Mouse (Mus musculus): Measurements from ENCODE around the gene Kel. TPM values are rescaled to one million over a fixed set of nuclear protein-coding genes. Genes with fewer than 3 reads are reported as not detected.

Kel gene
- not detected for polyA plus RNA-seq (2014; fragmentation: Illumina TruSeq; extraction: RNeasy Lipid Tissue Mini Kit (QIAGEN cat#74804); ENCODE audit: insufficient read depth, low read depth, low replicate concordance)

GRCm38 (mm10) chr6:41704123-41704522, at the start of gene Kel:
TSS of gene Kel (minus strand) at chr6:41704339.

GRCm38 (mm10) chr6:41684131-41684530, 20.0 kb downstream of the Kel start, which contains the start of gene Llcfc1:
TSS of gene Llcfc1 (plus strand) at chr6:41684431.

GRCm38 (mm10) chr6:41680669-41681068, 23.5 kb downstream of the Kel start, which contains the start of gene Trpv5:
TSS of gene Trpv5 (minus strand) at chr6:41680769.

Other genes with a start within 250 kb of the Kel start
- not detected for gene Prss1, start 245.4 kb downstream of the Kel start, polyA plus RNA-seq (2014; fragmentation: Illumina TruSeq; extraction: RNeasy Lipid Tissue Mini Kit (QIAGEN cat#74804); ENCODE audit: insufficient read depth, low read depth, low replicate concordance)
- gene Prss2, start 182.6 kb downstream of the Kel start, polyA plus RNA-seq (2014; fragmentation: Illumina TruSeq; extraction: RNeasy Lipid Tissue Mini Kit (QIAGEN cat#74804); ENCODE audit: insufficient read depth, low read depth, low replicate concordance): not detected
- gene Ephb6, start 98.9 kb downstream of the Kel start, polyA plus RNA-seq (2014; fragmentation: Illumina TruSeq; extraction: RNeasy Lipid Tissue Mini Kit (QIAGEN cat#74804); ENCODE audit: insufficient read depth, low read depth, low replicate concordance): 6.2 TPM
- gene Trpv6, start 67.9 kb downstream of the Kel start, polyA plus RNA-seq (2014; fragmentation: Illumina TruSeq; extraction: RNeasy Lipid Tissue Mini Kit (QIAGEN cat#74804); ENCODE audit: insufficient read depth, low read depth, low replicate concordance): 3.7 TPM
- gene Trpv5, start 23.6 kb downstream of the Kel start, polyA plus RNA-seq (2014; fragmentation: Illumina TruSeq; extraction: RNeasy Lipid Tissue Mini Kit (QIAGEN cat#74804); ENCODE audit: insufficient read depth, low read depth, low replicate concordance): not detected
- not detected for gene Llcfc1, start 19.9 kb downstream of the Kel start, polyA plus RNA-seq (2014; fragmentation: Illumina TruSeq; extraction: RNeasy Lipid Tissue Mini Kit (QIAGEN cat#74804); ENCODE audit: insufficient read depth, low read depth, low replicate concordance)
- gene Olfr459, start 70.8 kb upstream of the Kel start, polyA plus RNA-seq (2014; fragmentation: Illumina TruSeq; extraction: RNeasy Lipid Tissue Mini Kit (QIAGEN cat#74804); ENCODE audit: insufficient read depth, low read depth, low replicate concordance): not detected
- gene Pip, start 143.2 kb upstream of the Kel start, polyA plus RNA-seq (2014; fragmentation: Illumina TruSeq; extraction: RNeasy Lipid Tissue Mini Kit (QIAGEN cat#74804); ENCODE audit: insufficient read depth, low read depth, low replicate concordance): not detected
- not detected for gene Sval2, start 148.7 kb upstream of the Kel start, polyA plus RNA-seq (2014; fragmentation: Illumina TruSeq; extraction: RNeasy Lipid Tissue Mini Kit (QIAGEN cat#74804); ENCODE audit: insufficient read depth, low read depth, low replicate concordance)
- gene Sval1, start 247.3 kb upstream of the Kel start, polyA plus RNA-seq (2014; fragmentation: Illumina TruSeq; extraction: RNeasy Lipid Tissue Mini Kit (QIAGEN cat#74804); ENCODE audit: insufficient read depth, low read depth, low replicate concordance): not detected